9 mouse cellular contexts compared by ENCODE assay signal in genomic region chr10:95489653-95490052, GRCm38 (mm10). TPM values are rescaled to one million over a fixed set of nuclear protein-coding genes. Genes with fewer than 3 reads are reported as not detected.
A peak's percentile ranks its signal among the peaks of the same experiment; 100 is the strongest.
DNase-seq lines count a peak whose midpoint lies in the region; ATAC-seq and TF ChIP-seq lines count a peak whose summit lies in the region.
"Had no signal": no experiment of that assay in that cellular context is flagged by ENCODE, and none has a peak within 500 bp of the region (broad histone marks: within the 10 kb centered on the region; RNA-seq: fewer than 3 reads in every experiment).

No protein-coding gene starts in this region.

- WGBS in heart, embryonic 12.5 days = 79% methylated on average over 2 of the region's 2 CpGs
- 75% methylated on average over 2 of the region's 2 CpGs for WGBS in spleen, adult 2 months
- WGBS in lung, postnatal 0 days = 65% methylated on average over 2 of the region's 2 CpGs
- WGBS in neural tube, embryonic 15.5 days = 75% methylated on average over 2 of the region's 2 CpGs

- intact Hi-C loops in left cerebral cortex, postnatal 36 days (cut with DNase I) = no loop called here

- H3K9me3 ChIP-seq in heart, embryonic 12.5 days (replicated peaks) = peaks cover 4% of the 10 kb centered on the region
- no peaks in the 10 kb centered on the region for H3K9me3 ChIP-seq in lung, postnatal 0 days (ENCODE audit: low read length)
- no peaks in the 10 kb centered on the region for H3K9me3 ChIP-seq in neural tube, embryonic 15.5 days (replicated peaks)
- H3K9me3 ChIP-seq: hindbrain, embryonic 15.5 days had no signal

- H3K27me3 ChIP-seq in heart, embryonic 12.5 days (replicated peaks) = no peaks in the 10 kb centered on the region
- no peaks in the 10 kb centered on the region for H3K27me3 ChIP-seq in spleen, adult 2 months (ENCODE audit: control insufficient read depth, insufficient read depth, low read length)
- no peaks in the 10 kb centered on the region for H3K27me3 ChIP-seq in lung, postnatal 0 days (replicated peaks; ENCODE audit: insufficient read depth, low read length)
- no peaks in the 10 kb centered on the region for H3K27me3 ChIP-seq in neural tube, embryonic 15.5 days (replicated peaks)
- H3K27me3 ChIP-seq: hindbrain, embryonic 15.5 days had no signal

- H3K4me1 ChIP-seq in heart, embryonic 12.5 days (replicated peaks) = no peaks in the 10 kb centered on the region
- H3K4me1 ChIP-seq in spleen, adult 2 months (ENCODE audit: control insufficient read depth, insufficient read depth, insufficient read length) = no peaks in the 10 kb centered on the region
- H3K4me1 ChIP-seq in lung, postnatal 0 days (ENCODE audit: insufficient read depth, low read depth, low read length) = no peaks in the 10 kb centered on the region
- H3K4me1 ChIP-seq in neural tube, embryonic 15.5 days = no peaks in the 10 kb centered on the region
- H3K4me1 ChIP-seq: hindbrain, embryonic 15.5 days had no signal

- peak; percentile 16; the same call in 1 of the 2 replicates for TF ChIP-seq CTCF in spleen, adult 2 months (IDR thresholded peaks at IDR 0.05; ENCODE audit: extremely low read depth, insufficient read depth, insufficient read length, insufficient replicate concordance)
- peak; percentile 65 for TF ChIP-seq CTCF in lung, postnatal 0 days (IDR thresholded peaks at IDR 0.05)

- no peak overlapping the region for H3K4me2 ChIP-seq in heart, embryonic 12.5 days
- H3K4me2 ChIP-seq in lung, postnatal 0 days (replicated peaks; ENCODE audit: low read depth, low read length) = no peak overlapping the region
- H3K4me2 ChIP-seq in neural tube, embryonic 15.5 days = no peak overlapping the region
- H3K4me2 ChIP-seq: hindbrain, embryonic 15.5 days had no signal

- ATAC-seq in heart, embryonic 12.5 days (ENCODE audit: insufficient number of reproducible peaks, low FRiP score) = no peak
- ATAC-seq in lung, postnatal 0 days = no peak
- no peak for ATAC-seq in neural tube, embryonic 15.5 days (ENCODE audit: low FRiP score)

- H3K4me3 ChIP-seq in heart, embryonic 12.5 days = no peak overlapping the region
- no peak overlapping the region for H3K4me3 ChIP-seq in spleen, adult 2 months (ENCODE audit: extremely low read depth, insufficient read depth, insufficient read length)
- no peak overlapping the region for H3K4me3 ChIP-seq in lung, postnatal 0 days (ENCODE audit: low read depth, low read length)
- H3K4me3 ChIP-seq in neural tube, embryonic 15.5 days (replicated peaks) = no peak overlapping the region
- H3K4me3 ChIP-seq: hindbrain, embryonic 15.5 days had no signal

- no peak for TF ChIP-seq EP300 in lung, postnatal 0 days (IDR thresholded peaks at IDR 0.05)

- DNase-seq in heart, adult 11 months = peak; percentile 85
- peak in 1 of 2 experiments; percentile 18 for DNase-seq in spleen, adult 2 months (ENCODE audit: low read depth in 1 of 2, low spot score in 2 of 2)
- DNase-seq in spleen, postnatal 4 days (ENCODE audit: low spot score in 2 of 2) = no peak
- peak; percentile 40 for DNase-seq in adrenal gland, postnatal 25 days
- no peak for DNase-seq in lung, postnatal 0 days (ENCODE audit: low spot score)
- DNase-seq in left cerebral cortex, postnatal 36 days (ENCODE audit: low spot score in 2 of 2) = no peak

- no peak overlapping the region for H3K27ac ChIP-seq in heart, embryonic 12.5 days (ENCODE audit: poor library complexity, severe bottlenecking)
- no peak overlapping the region for H3K27ac ChIP-seq in spleen, adult 2 months (ENCODE audit: insufficient read depth, low read length)
- H3K27ac ChIP-seq in lung, postnatal 0 days (ENCODE audit: low read length) = no peak overlapping the region
- no peak overlapping the region for H3K27ac ChIP-seq in neural tube, embryonic 15.5 days (replicated peaks)
- H3K27ac ChIP-seq: hindbrain, embryonic 15.5 days had no signal

- TF ChIP-seq POLR2A in spleen, adult 2 months (IDR thresholded peaks at IDR 0.05; ENCODE audit: low read depth, low read length) = no peak

- no peak overlapping the region for H3K9ac ChIP-seq in heart, embryonic 12.5 days
- no peak overlapping the region for H3K9ac ChIP-seq in lung, postnatal 0 days (replicated peaks; ENCODE audit: low read depth)
- no peak overlapping the region for H3K9ac ChIP-seq in neural tube, embryonic 15.5 days (replicated peaks)
- H3K9ac ChIP-seq: hindbrain, embryonic 15.5 days had no signal

- peaks cover 90% of the 10 kb centered on the region for H3K36me3 ChIP-seq in heart, embryonic 12.5 days
- peaks cover 52% of the 10 kb centered on the region for H3K36me3 ChIP-seq in spleen, adult 2 months (ENCODE audit: control insufficient read depth, insufficient read depth, low read length)
- H3K36me3 ChIP-seq in lung, postnatal 0 days (ENCODE audit: insufficient read depth, low read length) = peaks cover 36% of the 10 kb centered on the region
- H3K36me3 ChIP-seq in neural tube, embryonic 15.5 days = peaks cover 80% of the 10 kb centered on the region

RNA-seq across cellular contexts. Expression of gene Mrpl42, which starts 12.1 kb away (rescaled TPM):
- 519 and 526 TPM in 2 replicates for polyA plus RNA-seq in heart, embryonic 12.5 days (2016; fragmentation: Nextera tagmentation; extraction: Ambion mirVana)
- 27.3 and 27.8 TPM in 2 replicates for polyA plus RNA-seq in spleen, adult 2 months (2012; rRNA removed)
- total RNA-seq in adrenal gland, postnatal 25 days (2021) = 105 and 144 TPM in 2 replicates
- polyA plus RNA-seq in lung, postnatal 0 days (2015; fragmentation: Nextera tagmentation; extraction: Ambion mirVana) = 159 and 163 TPM in 2 replicates
- total RNA-seq in left cerebral cortex, postnatal 36 days (2021) = 10 to 100 TPM; 68.7 to 80.4 TPM
- 286 and 296 TPM in 2 replicates for polyA plus RNA-seq in neural tube, embryonic 15.5 days (2015; fragmentation: Nextera tagmentation; extraction: Ambion mirVana)

RNA-seq across cellular contexts. Expression of gene Ube2n, which starts 25.3 kb away (rescaled TPM):
- 266 and 274 TPM in 2 replicates for polyA plus RNA-seq in heart, embryonic 12.5 days (2016; fragmentation: Nextera tagmentation; extraction: Ambion mirVana)
- polyA plus RNA-seq in spleen, adult 2 months (2012; rRNA removed) = 21.5 and 26.4 TPM in 2 replicates
- 131 and 145 TPM in 2 replicates for total RNA-seq in adrenal gland, postnatal 25 days (2021)
- 179 and 189 TPM in 2 replicates for polyA plus RNA-seq in lung, postnatal 0 days (2015; fragmentation: Nextera tagmentation; extraction: Ambion mirVana)
- 100 to 1,000 TPM; 191 to 196 TPM for total RNA-seq in left cerebral cortex, postnatal 36 days (2021)
- polyA plus RNA-seq in neural tube, embryonic 15.5 days (2015; fragmentation: Nextera tagmentation; extraction: Ambion mirVana) = 358 and 359 TPM in 2 replicates

Comparison
In these comparisons a context has a peak if more than half of its experiments do, and no peak if none do; other contexts are left out.
1. DNase-seq: peak in heart, adult 11 months (single experiment) and adrenal gland, postnatal 25 days (single experiment); none in spleen, postnatal 4 days (0 of 2), lung, postnatal 0 days (single experiment) and left cerebral cortex, postnatal 36 days (0 of 2).